9 mouse cellular contexts compared by ENCODE assay signal in genomic region chr12:102729855-102730797, GRCm38 (mm10). TPM values are rescaled to one million over a fixed set of nuclear protein-coding genes. Genes with fewer than 3 reads are reported as not detected.
DNase-seq lines count a peak whose midpoint lies in the region; ATAC-seq and TF ChIP-seq lines count a peak whose summit lies in the region.
"Had no signal": no experiment of that assay in that cellular context is flagged by ENCODE, and none has a peak within 500 bp of the region (broad histone marks: within the 10 kb centered on the region; RNA-seq: fewer than 3 reads in every experiment).

No protein-coding gene starts in this region.

- no peak overlapping the region for H3K9ac ChIP-seq in heart, embryonic 16.5 days (ENCODE audit: low read length)
- H3K9ac ChIP-seq in liver, embryonic 14.5 days (replicated peaks), result no peak overlapping the region
- H3K9ac ChIP-seq in neural tube, embryonic 11.5 days (ENCODE audit: low read length), result peak overlapping the region; percentile 38

- no peaks in the 10 kb centered on the region for H3K27me3 ChIP-seq in heart, embryonic 16.5 days (ENCODE audit: control insufficient read depth, insufficient read depth, low read length)
- H3K27me3 ChIP-seq in liver, embryonic 14.5 days (ENCODE audit: control insufficient read depth, insufficient read depth, low read length), result no peaks in the 10 kb centered on the region
- no peaks in the 10 kb centered on the region for H3K27me3 ChIP-seq in neural tube, embryonic 11.5 days (ENCODE audit: control insufficient read depth, insufficient read depth, low read length)

- peak; percentile 75 for DNase-seq in adrenal gland, postnatal 14 days
- DNase-seq in embryo, embryonic 9.5 days (ENCODE audit: extremely low spot score), result peak; percentile 93
- peak; percentile 85 for DNase-seq in kidney, postnatal 14 days
- peak; percentile 54 to 73 (median 63) for DNase-seq in liver, embryonic 14.5 days (ENCODE audit: low read depth in 3 of 3, low spot score in 3 of 3)
- DNase-seq in neural tube, embryonic 11.5 days (ENCODE audit: low spot score), result peak; percentile 92
- peak; percentile 76 for DNase-seq in thymus, postnatal 0 days (ENCODE audit: low spot score)

- no peak for TF ChIP-seq EP300 in liver, embryonic 14.5 days (IDR thresholded peaks at IDR 0.05; ENCODE audit: low read depth)

- H3K4me3 ChIP-seq in heart, embryonic 16.5 days (ENCODE audit: low read length), result no peak overlapping the region
- peak overlapping the region in 1 of 2 experiments; percentile 27; a peak in 1 of 4 replicates for H3K4me3 ChIP-seq in liver, embryonic 14.5 days (ENCODE audit: insufficient read depth in 1 of 2, low read depth in 2 of 2, low read length in 2 of 2)
- H3K4me3 ChIP-seq in neural tube, embryonic 11.5 days (ENCODE audit: low read depth, low read length), result peak overlapping the region; percentile 16; the same call in 1 of the 2 replicates
- H3K4me3 ChIP-seq: heart, adult 2 months had no signal

- ATAC-seq in CD4-positive, CD25-positive, alpha-beta regulatory T cell, adult 4 months, result peak; percentile 64
- ATAC-seq in heart, embryonic 16.5 days (replicated peaks; ENCODE audit: extremely low read depth, insufficient read depth, low FRiP score), result peak; percentile 83
- peak; percentile 87 for ATAC-seq in liver, embryonic 14.5 days (ENCODE audit: insufficient read depth)
- peak; percentile 100 for ATAC-seq in neural tube, embryonic 11.5 days (ENCODE audit: insufficient read depth, low FRiP score, low TSS enrichment)

- H3K4me1 ChIP-seq in heart, embryonic 16.5 days (ENCODE audit: control insufficient read depth, insufficient read depth, low read length), result peaks cover 11% of the 10 kb centered on the region; the same call in 1 of the 2 replicates
- peaks cover 11 to 25% of the 10 kb centered on the region in 2 experiments for H3K4me1 ChIP-seq in liver, embryonic 14.5 days (replicated peaks; ENCODE audit: control insufficient read depth in 2 of 2, insufficient read depth in 2 of 2, low read length in 1 of 2)
- H3K4me1 ChIP-seq in neural tube, embryonic 11.5 days (ENCODE audit: control insufficient read depth, insufficient read depth, low read length), result peaks cover 7% of the 10 kb centered on the region; the same call in 1 of the 2 replicates

- no peaks in the 10 kb centered on the region for H3K36me3 ChIP-seq in heart, embryonic 16.5 days (ENCODE audit: control insufficient read depth, insufficient read depth)
- H3K36me3 ChIP-seq in liver, embryonic 14.5 days (replicated peaks; ENCODE audit: control insufficient read depth, insufficient read depth, low read depth), result no peaks in the 10 kb centered on the region
- H3K36me3 ChIP-seq in neural tube, embryonic 11.5 days (ENCODE audit: control insufficient read depth, insufficient read depth, low read length), result no peaks in the 10 kb centered on the region

- H3K4me2 ChIP-seq in heart, embryonic 16.5 days (ENCODE audit: low read depth, low read length), result peak overlapping the region; percentile 52
- peak overlapping the region; percentile 50 for H3K4me2 ChIP-seq in liver, embryonic 14.5 days (ENCODE audit: low read depth)
- peak overlapping the region; percentile 41 for H3K4me2 ChIP-seq in neural tube, embryonic 11.5 days (ENCODE audit: low read depth)

- H3K9me3 ChIP-seq in heart, embryonic 16.5 days (replicated peaks; ENCODE audit: control insufficient read depth, low read length), result no peaks in the 10 kb centered on the region
- H3K9me3 ChIP-seq in liver, embryonic 14.5 days (ENCODE audit: control insufficient read depth, low read length), result no peaks in the 10 kb centered on the region
- no peaks in the 10 kb centered on the region for H3K9me3 ChIP-seq in neural tube, embryonic 11.5 days (ENCODE audit: control insufficient read depth, low read length)

- 38% methylated on average over 26 of the region's 26 CpGs for WGBS in heart, embryonic 16.5 days
- 38% methylated on average over 26 of the region's 26 CpGs for WGBS in liver, embryonic 14.5 days (ENCODE audit: insufficient replicate concordance)
- WGBS in neural tube, embryonic 11.5 days, result 24% methylated on average over 26 of the region's 26 CpGs

- TF ChIP-seq CTCF in liver, embryonic 14.5 days (IDR thresholded peaks at IDR 0.05; ENCODE audit: low read depth), result no peak

- H3K27ac ChIP-seq in heart, embryonic 16.5 days (ENCODE audit: low read length), result no peak overlapping the region
- H3K27ac ChIP-seq in liver, embryonic 14.5 days, result no peak overlapping the region
- peak overlapping the region; percentile 95 for H3K27ac ChIP-seq in neural tube, embryonic 11.5 days (ENCODE audit: low read depth, low read length)
- H3K27ac ChIP-seq: heart, adult 2 months had no signal

RNA-seq across cellular contexts. Expression of gene Moap1, which starts 13.3 kb away (rescaled TPM):
- 1 to 10 TPM; 4.6 to 9.5 TPM for polyA plus RNA-seq in CD4-positive, CD25-positive, alpha-beta regulatory T cell, adult 4 months (2017; shearing (Covaris generic))
- 9.3 and 9.6 TPM in 2 replicates for total RNA-seq in adrenal gland, postnatal 14 days (2021)
- 19.0 and 19.5 TPM in 2 replicates for polyA plus RNA-seq in heart, embryonic 16.5 days (2015; fragmentation: Nextera tagmentation; extraction: Ambion mirVana)
- polyA plus RNA-seq in liver, embryonic 14.5 days (2012; rRNA removed), result 1.1 and 1.8 TPM in 2 replicates
- polyA plus RNA-seq in liver, embryonic 14.5 days (2014; fragmentation: Nextera tagmentation; extraction: Ambion mirVana), result 5.6 and 6.7 TPM in 2 replicates
- 44.8 and 46.0 TPM in 2 replicates for polyA plus RNA-seq in neural tube, embryonic 11.5 days (2014; fragmentation: Nextera tagmentation; extraction: Ambion mirVana)
- polyA plus RNA-seq in thymus, postnatal 0 days (2015; fragmentation: Nextera tagmentation; extraction: Ambion mirVana), result 15.3 and 16.1 TPM in 2 replicates

RNA-seq across cellular contexts. Expression of gene Tmem251, which starts 13.4 kb away (rescaled TPM):
- 1 to 10 TPM; 9.7 TPM for polyA plus RNA-seq in CD4-positive, CD25-positive, alpha-beta regulatory T cell, adult 4 months (2017; shearing (Covaris generic))
- 5.7 TPM in 2 replicates for total RNA-seq in adrenal gland, postnatal 14 days (2021)
- polyA plus RNA-seq in heart, embryonic 16.5 days (2015; fragmentation: Nextera tagmentation; extraction: Ambion mirVana), result 7.7 and 8.3 TPM in 2 replicates
- 2.0 TPM in 2 replicates for polyA plus RNA-seq in liver, embryonic 14.5 days (2012; rRNA removed)
- polyA plus RNA-seq in liver, embryonic 14.5 days (2014; fragmentation: Nextera tagmentation; extraction: Ambion mirVana), result 6.6 and 6.7 TPM in 2 replicates
- polyA plus RNA-seq in neural tube, embryonic 11.5 days (2014; fragmentation: Nextera tagmentation; extraction: Ambion mirVana), result 11.6 and 11.7 TPM in 2 replicates
- 18.6 and 20.5 TPM in 2 replicates for polyA plus RNA-seq in thymus, postnatal 0 days (2015; fragmentation: Nextera tagmentation; extraction: Ambion mirVana)

RNA-seq across cellular contexts. Expression of gene Itpk1, which starts 25.4 kb away (rescaled TPM):
- 10 to 100 TPM; 16.3 to 20.8 TPM for polyA plus RNA-seq in CD4-positive, CD25-positive, alpha-beta regulatory T cell, adult 4 months (2017; shearing (Covaris generic))
- total RNA-seq in adrenal gland, postnatal 14 days (2021), result 72.0 and 79.8 TPM in 2 replicates
- polyA plus RNA-seq in heart, embryonic 16.5 days (2015; fragmentation: Nextera tagmentation; extraction: Ambion mirVana), result 7.2 and 8.8 TPM in 2 replicates
- polyA plus RNA-seq in liver, embryonic 14.5 days (2012; rRNA removed), result 2.0 and 2.3 TPM in 2 replicates
- 2.4 TPM in 2 replicates for polyA plus RNA-seq in liver, embryonic 14.5 days (2014; fragmentation: Nextera tagmentation; extraction: Ambion mirVana)
- 20.3 and 26.1 TPM in 2 replicates for polyA plus RNA-seq in neural tube, embryonic 11.5 days (2014; fragmentation: Nextera tagmentation; extraction: Ambion mirVana)
- 18.6 and 19.9 TPM in 2 replicates for polyA plus RNA-seq in thymus, postnatal 0 days (2015; fragmentation: Nextera tagmentation; extraction: Ambion mirVana)

RNA-seq across cellular contexts. Expression of gene Gm28051, which starts 27.4 kb away (rescaled TPM):
- polyA plus RNA-seq in CD4-positive, CD25-positive, alpha-beta regulatory T cell, adult 4 months (2017; shearing (Covaris generic)), result not detected
- total RNA-seq in adrenal gland, postnatal 14 days (2021), result not detected in 2 replicates
- polyA plus RNA-seq in heart, embryonic 16.5 days (2015; fragmentation: Nextera tagmentation; extraction: Ambion mirVana), result not detected in 2 replicates
- polyA plus RNA-seq in liver, embryonic 14.5 days (2012; rRNA removed), result not detected in 2 replicates
- not detected in 2 replicates for polyA plus RNA-seq in liver, embryonic 14.5 days (2014; fragmentation: Nextera tagmentation; extraction: Ambion mirVana)
- not detected in 2 replicates for polyA plus RNA-seq in neural tube, embryonic 11.5 days (2014; fragmentation: Nextera tagmentation; extraction: Ambion mirVana)
- not detected in 2 replicates for polyA plus RNA-seq in thymus, postnatal 0 days (2015; fragmentation: Nextera tagmentation; extraction: Ambion mirVana)
- total RNA-seq: heart, adult 2 months had no signal
- polyA plus RNA-seq: heart, adult 2 months had no signal

RNA-seq across cellular contexts. Expression of gene Gon7, which starts 27.5 kb away (rescaled TPM):
- polyA plus RNA-seq in CD4-positive, CD25-positive, alpha-beta regulatory T cell, adult 4 months (2017; shearing (Covaris generic)), result 10 to 100 TPM; 27.3 to 32.2 TPM
- 15.6 and 16.9 TPM in 2 replicates for total RNA-seq in adrenal gland, postnatal 14 days (2021)
- polyA plus RNA-seq in heart, embryonic 16.5 days (2015; fragmentation: Nextera tagmentation; extraction: Ambion mirVana), result 20.0 and 27.2 TPM in 2 replicates
- 4.0 and 6.9 TPM in 2 replicates for polyA plus RNA-seq in liver, embryonic 14.5 days (2012; rRNA removed)
- 9.3 and 10.8 TPM in 2 replicates for polyA plus RNA-seq in liver, embryonic 14.5 days (2014; fragmentation: Nextera tagmentation; extraction: Ambion mirVana)
- 37.8 and 41.2 TPM in 2 replicates for polyA plus RNA-seq in neural tube, embryonic 11.5 days (2014; fragmentation: Nextera tagmentation; extraction: Ambion mirVana)
- 28.4 and 31.8 TPM in 2 replicates for polyA plus RNA-seq in thymus, postnatal 0 days (2015; fragmentation: Nextera tagmentation; extraction: Ambion mirVana)
